Mouse (Mus musculus) lung, adult 2 months (tissue): ENCODE measurements around the gene Esrrg.

Source experiments
- CTCF ChIP-seq: fragments of 200-500 bp; IDR thresholded peaks from 2 replicates; pipeline ENCODE4 v1.5.1; 2011; ENCODE audit warnings: mild to moderate bottlenecking, low read length, control low read depth; ENCODE audit not compliant: insufficient read depth
- POLR2A ChIP-seq: fragments of 200-500 bp; IDR thresholded peaks from 2 replicates; pipeline ENCODE4 v1.6.1; 2011; ENCODE audit warnings: low read depth, mild to moderate bottlenecking, control low read depth, low read length, borderline replicate concordance; ENCODE audit errors: extremely low read depth

GRCm38 (mm10) chr1:187710434-187710948 is 101.9 kb downstream of the Esrrg start:
- TF ChIP-seq CTCF (no peak), POLR2A (no peak)
